Mouse (Mus musculus) megakaryocyte, adult 5-6 weeks (primary cell): ENCODE measurements around the gene Prune1. TPM values are rescaled to one million over a fixed set of nuclear protein-coding genes. Genes with fewer than 3 reads are reported as not detected.

Source experiments
- ATAC-seq: 2 replicates; pipeline ENCODE4 v1.8.0; 2016; ENCODE audit warnings: mild to moderate bottlenecking, inconsistent platforms; ENCODE audit not compliant: poor library complexity, severe bottlenecking
- total RNA-seq, 2 experiments: library from RNA; stranded (forward) in 1 of 2; stranded (reverse) in 1 of 2; fragments of 153-499, 151-499 nt in 1 of 2; fragments of 221-1000, 200-1000 nt in 1 of 2; gene quantifications; 2 replicates each; pipeline versions ENCODE4 v1.2.3 to v1.2.4; 2015 to 2017

Prune1 gene
- total RNA-seq, 2 experiments from 2014 or later = 10.2 to 12.4 TPM

- ATAC-seq = no peak
These were observed 25.2 kb upstream of the Prune1 start, which contains the start of gene Anxa9 for GRCm38 (mm10) chr3:95307100-95307499. Gene Anxa9 (minus strand): TSS chr3:95307176.

DNA sequence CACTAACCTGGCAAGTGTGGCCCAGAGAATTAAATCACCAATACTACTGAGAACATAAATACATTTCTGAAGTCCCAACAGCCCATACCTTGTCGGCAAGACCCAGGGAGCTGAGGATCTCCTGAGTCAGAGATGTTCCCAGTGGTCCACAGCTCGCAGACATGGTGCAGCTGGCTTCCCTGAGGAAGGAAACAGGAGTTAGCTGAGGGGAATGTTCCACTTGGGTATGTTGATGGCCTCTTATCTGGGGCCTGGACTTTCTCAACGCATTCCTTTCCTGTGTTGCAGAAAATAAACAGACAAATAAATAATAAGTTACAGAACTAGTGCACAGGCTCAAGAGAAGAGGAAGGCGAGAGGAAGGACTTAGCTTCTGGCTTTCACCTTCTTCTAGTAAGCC lies 24.4 kb upstream of the Prune1 start:
- ATAC-seq = no peak

- no peak for ATAC-seq
These were observed 19.4 kb upstream of the Prune1 start for GRCm38 (mm10) chr3:95301204-95301796.

DNA sequence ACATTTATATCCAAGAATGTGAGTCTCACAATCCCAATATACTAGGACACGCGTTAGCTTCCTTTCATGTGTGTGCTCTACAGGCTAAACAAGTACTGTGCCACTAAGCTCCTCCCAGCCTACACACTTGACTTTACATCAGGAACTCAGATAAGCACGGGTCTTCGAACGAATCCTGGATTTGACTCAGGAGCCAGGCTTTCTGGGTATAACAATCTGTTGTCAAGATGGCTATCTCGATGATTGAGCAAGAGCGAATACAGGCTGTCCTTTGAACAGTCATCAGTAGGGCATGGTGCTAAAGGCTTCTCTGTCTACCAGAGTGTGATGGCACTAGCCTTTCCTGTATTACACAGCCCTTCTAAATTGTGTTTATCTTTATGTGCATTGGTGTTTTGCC lies 16.1 kb upstream of the Prune1 start:
- no peak for ATAC-seq

DNA sequence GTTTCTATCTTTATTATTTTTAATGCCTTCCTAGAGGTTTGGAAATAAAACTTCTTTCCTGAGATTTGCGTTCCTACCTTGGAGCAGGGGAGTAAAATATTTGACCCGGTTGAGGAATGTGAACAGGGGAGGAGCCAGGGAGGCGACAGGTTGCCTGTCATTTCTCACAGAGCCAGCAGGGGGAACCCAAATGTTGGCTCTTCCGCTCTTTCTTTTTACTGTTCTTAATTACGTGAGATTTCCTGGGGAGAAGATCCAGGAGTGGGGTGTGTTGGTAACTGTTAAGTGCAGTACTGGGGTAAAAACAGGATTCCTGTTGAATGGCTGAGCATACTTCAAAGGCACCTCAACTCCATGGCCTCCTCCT lies 14.2 kb upstream of the Prune1 start:
- ATAC-seq = peak; percentile 47

DNA sequence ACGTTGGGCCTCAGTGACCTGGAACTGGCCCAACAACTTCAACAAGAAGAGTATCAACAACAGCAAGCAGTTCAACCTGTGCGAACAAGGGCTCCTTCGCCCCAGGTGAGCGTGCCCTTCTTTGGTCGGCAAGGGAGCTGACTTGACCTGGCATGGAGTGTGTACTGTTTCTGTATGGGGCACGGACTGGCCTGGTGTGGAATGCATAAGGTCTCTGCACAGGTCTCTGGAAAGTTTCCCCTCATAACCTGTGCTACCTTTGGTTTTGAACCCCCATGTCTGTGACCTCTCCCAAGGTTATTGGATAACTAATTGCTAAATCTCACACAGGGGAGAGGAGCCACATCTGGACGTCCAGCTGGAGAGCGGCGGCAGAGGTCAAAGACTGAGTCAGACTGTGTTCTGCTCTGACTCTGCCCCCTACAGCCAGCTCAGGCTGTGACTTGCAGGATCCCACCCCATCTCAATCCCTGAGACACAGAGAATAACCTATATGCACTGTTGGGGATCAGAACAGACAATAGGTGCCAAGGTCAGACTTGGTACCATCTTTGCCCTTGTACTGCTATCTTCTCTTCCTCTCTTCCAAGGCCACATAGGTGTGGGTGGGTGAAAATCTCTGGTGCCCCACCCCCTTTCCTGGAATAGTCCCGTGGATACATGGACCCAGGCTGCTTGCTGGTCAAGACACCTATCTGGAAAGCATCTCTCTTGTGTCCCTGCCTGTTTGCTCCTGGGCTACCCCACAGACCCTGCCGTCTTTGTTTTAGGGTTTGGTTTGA lies 13.6 kb upstream of the Prune1 start:
- no peak for ATAC-seq

GRCm38 (mm10) chr3:95294718-95295117 lies 12.8 kb upstream of the Prune1 start:
- peak; percentile 12 for ATAC-seq

DNA sequence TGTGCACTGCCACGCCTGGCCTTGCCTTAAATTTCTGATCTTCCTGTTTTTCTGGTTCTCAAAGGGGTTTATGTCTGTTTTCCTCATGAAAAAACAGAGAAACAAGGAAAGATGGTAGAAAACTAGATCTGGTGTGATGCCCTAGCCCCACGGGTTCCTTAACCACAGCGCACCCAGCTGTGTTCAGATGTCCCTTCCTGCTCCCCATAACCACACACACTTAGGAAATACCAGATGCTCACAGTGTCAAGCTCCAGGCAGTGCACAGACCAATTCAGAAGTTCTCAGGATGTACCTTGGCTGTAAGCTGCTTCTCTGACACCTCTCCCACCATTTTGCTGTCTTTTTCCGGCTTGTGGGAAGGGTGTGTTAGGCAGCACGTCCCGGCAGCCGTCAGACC lies 12.4 kb upstream of the Prune1 start:
- peak; percentile 41 for ATAC-seq

DNA sequence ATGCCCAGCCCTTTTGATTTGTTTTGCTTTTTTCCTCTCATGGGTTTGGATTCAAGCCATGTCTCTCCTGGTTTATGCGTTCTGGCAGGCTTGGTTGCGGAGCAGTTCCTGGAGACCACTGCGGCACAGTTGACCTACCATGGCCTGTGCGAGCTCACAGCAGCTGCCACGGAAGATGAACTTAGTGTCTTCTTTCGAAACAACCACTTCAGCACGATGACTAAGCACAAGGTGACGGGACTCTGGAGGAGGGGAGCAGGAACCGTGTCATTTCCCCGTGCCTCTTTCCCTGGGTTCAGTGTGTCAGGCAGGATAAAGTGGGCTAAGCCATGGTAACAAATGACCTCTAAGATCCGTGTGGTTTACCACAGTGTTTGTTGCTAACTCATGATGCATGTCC lies 11.7 kb upstream of the Prune1 start:
- peak; percentile 93 for ATAC-seq

DNA sequence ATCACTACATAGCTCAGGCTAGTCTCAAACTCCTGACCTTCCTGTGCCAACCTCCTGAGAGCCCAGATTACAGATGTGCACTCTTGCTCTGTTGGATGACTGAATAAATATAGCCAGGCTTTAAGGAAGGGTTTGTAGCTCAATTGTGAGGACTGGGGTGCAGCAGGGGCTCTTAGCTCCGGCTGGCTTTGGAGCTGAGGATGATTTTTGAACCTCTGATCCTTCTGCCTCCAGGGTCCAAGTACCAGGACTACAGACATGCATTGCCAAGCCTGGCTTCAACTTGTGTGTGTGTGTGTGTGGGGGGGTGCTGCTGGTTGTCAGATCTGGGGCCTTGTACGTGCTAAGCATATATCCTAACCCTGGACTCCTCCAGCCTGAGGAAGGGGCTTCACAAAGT lies 11.0 kb upstream of the Prune1 start:
- no peak for ATAC-seq

GRCm38 (mm10) chr3:95291041-95291440 lies 9.2 kb upstream of the Prune1 start:
- ATAC-seq = no peak

DNA sequence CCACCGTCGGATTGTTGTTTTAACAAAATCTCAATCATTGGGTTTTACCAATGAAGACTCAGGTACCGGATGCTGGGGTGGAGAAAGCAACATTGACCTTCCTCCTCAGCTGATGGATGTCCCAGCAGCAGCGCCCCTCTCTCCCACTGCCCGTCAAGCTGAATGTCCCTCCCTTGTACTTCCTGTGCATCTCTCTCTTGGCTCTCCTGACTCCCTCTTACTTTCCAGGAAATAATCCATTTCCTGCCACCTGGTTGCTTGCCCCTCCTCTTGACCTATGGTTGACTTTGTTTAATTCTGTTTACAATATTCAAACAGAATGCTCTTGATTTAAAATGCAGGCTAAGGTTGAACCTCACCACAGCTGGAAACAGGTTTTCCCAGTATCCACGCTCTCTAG lies 8.3 kb upstream of the Prune1 start:
- no peak for ATAC-seq

DNA sequence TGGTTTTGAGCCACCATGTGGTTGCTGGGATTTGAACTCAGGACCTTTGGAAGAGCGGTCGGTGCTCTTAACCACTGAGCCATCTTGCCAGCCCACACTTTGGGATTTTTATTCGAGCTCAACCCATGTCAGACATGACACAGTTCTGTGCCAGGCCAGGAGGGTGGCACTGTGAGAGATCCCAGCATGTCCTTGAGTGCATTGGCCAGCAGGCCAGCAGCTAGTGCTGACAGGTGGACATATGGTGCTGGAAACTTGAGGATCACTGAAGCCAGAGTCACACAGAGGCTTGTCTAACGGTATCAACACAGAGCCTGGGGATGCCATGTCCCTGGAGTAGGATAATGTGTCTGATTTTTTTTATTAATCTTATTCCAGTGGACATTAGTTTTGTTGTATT lies 7.5 kb upstream of the Prune1 start:
- ATAC-seq = no peak

DNA sequence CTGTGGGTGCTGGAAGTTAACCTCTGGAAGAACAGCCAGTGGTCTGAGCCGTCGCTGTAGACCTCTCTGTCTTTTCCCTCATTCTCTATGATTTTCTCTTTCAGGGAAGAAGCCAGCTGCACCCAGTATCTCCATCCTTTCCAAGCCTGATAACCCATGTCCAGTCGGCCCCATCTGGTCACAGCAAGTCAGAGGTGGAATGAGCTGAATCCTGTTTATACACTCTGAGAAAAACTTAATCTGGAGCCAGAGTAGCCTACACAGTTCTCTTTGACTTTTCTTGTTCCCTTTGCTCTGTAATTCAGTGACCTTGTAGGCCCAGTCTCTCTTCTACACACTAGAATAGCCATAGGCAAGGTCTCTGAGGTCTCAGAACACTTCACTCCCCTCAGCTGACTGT lies 5.7 kb upstream of the Prune1 start:
- ATAC-seq = no peak

GRCm38 (mm10) chr3:95286510-95286909 lies 4.6 kb upstream of the Prune1 start:
- ATAC-seq = no peak

GRCm38 (mm10) chr3:95286011-95286410 lies 4.1 kb upstream of the Prune1 start:
- ATAC-seq = no peak

DNA sequence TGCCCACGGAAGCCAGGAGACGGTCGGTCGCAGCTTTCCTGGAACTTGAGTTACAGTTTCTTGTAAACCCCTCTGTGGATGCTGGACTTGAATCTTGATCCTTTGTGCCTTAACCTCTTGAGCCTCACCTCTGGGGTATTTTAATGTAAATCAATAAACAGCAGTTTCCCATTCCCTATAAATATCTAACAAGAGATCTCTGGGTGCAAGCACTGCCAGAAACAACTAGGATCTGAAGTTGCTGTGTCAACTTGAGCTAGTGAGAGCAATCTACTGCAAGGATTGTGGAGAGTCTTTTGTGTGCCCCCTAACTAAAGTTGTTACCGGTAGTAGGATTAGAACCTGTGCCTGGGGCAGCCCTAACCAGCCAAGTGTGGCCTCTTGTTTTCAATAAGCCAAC lies 3.5 kb upstream of the Prune1 start:
- ATAC-seq = no peak

GRCm38 (mm10) chr3:95284501-95285281 lies 2.8 kb upstream of the Prune1 start:
- no peak for ATAC-seq

GRCm38 (mm10) chr3:95284062-95284461 lies 2.2 kb upstream of the Prune1 start:
- no peak for ATAC-seq

DNA sequence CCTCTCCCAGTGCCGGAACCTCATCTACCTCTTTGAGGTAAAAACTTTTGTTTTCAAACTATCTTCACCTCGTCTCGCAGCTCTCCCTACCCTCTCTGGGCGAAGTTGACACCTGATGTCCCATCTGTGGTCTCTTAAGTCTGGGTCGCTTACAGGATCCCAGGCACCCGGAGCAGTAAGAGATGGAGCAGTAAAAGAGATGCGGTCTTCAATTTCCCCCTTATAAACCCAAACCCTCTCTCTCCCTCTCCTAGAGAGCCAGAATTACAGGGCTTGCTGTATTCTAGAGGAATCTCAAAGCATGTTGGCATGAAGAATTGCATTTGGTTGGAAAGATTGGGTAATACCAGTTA lies 1.7 kb upstream of the Prune1 start:
- no peak for ATAC-seq

- peak; percentile 39 for ATAC-seq
These were observed 1.2 kb upstream of the Prune1 start for GRCm38 (mm10) chr3:95282865-95283588.
